Mouse (Mus musculus) cerebellum, adult 11-12 months (tissue): Measurements from ENCODE around the gene Eloa.
A peak's percentile ranks its signal among the peaks of the same experiment; 100 is the strongest.
"Not testable (repeated sequence)": the region's sequence is repeated elsewhere in the genome, so short reads cannot be mapped to it uniquely, and the experiment has no call there.

ENCODE experiments used
- DNase-seq: peaks from one replicate; pipeline ENCODE4 v3.0.0; 2022

Gene Eloa

DNA sequence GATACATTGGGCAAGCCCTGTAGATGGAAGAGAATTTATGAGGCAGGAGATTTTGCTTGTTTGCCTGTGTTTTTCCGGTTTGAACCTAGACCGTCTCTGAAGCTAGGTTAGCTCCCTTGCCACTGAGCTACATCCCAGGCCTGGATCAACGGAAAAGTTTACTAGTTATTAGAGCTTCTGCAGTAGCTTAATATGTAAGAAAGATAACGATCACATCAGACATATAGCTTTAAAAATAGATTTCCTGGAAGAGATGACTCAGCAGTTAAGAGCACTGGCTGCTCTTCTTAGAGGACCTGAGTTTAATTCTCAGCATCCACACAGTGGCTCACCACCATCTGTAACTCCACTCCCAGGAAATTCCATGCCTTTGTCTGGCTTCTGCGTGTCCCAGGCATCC, 7.1 kb upstream of the Eloa start:
- no peak for DNase-seq

DNA sequence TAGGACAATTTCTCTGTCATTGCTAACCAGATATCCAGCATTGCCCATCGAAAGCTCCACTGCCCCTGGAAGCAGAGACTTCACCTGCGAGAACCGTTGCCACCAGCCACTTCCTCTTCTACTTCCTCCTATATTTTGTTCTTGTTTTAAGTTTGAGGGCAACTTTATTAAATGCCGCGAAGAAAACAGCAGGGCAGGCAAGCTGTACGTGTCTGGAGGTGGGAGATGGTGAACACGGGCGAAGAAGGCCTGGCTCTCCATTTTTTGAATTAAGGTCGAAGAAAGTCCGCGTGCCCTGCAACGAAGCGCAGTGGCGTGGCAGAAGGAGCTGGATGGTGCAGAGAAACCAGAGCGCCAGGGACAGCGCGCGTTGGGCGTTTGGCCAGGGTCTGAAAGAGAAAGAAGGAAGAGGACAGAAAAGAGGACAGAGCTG, 6.6 kb upstream of the Eloa start:
- no peak for DNase-seq

DNA sequence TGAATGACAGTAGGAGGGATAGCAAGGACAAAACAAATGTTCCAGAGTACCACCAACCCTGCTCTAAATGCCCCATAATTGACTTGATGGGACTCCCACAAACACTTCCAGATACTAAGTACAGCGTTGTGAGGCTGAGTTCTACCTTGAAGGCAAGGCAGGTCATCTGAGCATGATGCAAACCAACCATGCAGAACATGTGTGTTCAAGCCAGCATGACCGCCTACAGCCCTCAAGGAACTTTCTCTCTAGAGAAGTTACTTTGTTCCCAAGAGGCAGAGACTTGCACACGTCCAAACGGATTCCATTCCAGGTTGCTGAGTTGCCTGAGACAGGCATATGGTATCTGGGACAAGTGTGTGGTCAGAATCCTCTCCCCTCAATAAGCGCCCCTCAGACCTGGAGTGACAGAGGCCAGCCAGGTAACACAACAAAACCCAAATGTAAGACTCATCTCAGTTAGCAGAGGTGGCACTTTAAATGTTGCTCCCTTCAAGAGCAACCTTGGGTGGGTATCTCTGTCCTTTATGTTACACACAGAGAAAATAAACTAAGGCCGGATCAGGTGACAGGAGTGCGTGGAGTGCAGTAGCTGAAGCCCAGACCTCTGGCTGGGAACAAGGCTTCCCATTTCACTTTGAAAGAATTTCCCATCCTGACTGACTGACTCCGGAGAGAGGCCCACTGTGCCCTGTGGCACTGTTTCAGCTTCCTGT, 6.0 kb upstream of the Eloa start:
- no peak for DNase-seq

DNA sequence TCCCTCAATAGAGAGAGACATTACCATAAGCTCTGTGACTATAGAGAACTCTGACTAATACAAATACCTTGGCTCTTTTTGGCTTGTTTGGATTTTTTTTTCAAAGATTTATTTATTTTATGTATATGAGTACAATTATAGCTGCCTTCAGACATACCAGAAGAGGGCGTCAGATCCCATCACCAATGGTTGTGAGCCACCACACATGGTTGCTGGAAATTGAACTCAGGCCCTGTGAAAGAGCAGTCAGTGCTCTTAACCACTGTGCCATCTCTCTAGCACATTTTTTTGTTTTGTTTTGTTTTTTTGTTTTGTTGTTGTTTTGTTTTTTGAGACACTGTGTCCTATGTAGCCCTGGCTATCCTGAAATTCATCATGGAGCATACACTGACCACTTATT, 3.8 kb upstream of the Eloa start:
- no peak for DNase-seq

DNA sequence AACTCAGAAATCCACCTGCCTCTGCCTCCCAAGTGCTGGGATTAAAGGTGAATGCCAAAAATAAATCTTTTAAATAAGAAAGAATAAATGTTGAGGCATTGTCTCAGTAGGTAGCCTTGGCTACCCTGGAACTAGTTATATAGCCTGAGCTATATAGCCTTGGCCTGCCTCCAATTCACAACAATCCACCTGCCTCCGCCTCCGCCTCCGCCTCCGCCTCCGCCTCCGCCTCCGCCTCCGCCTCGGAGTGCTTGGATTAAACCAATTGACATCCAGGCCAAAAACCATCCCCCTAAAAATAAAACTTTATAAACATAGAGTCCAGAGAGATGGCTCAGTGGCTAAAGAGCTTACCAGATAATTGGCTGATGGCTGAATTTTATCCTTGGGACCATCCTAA, 1.4 kb upstream of the Eloa start:
- peak; percentile 21 for DNase-seq

DNA sequence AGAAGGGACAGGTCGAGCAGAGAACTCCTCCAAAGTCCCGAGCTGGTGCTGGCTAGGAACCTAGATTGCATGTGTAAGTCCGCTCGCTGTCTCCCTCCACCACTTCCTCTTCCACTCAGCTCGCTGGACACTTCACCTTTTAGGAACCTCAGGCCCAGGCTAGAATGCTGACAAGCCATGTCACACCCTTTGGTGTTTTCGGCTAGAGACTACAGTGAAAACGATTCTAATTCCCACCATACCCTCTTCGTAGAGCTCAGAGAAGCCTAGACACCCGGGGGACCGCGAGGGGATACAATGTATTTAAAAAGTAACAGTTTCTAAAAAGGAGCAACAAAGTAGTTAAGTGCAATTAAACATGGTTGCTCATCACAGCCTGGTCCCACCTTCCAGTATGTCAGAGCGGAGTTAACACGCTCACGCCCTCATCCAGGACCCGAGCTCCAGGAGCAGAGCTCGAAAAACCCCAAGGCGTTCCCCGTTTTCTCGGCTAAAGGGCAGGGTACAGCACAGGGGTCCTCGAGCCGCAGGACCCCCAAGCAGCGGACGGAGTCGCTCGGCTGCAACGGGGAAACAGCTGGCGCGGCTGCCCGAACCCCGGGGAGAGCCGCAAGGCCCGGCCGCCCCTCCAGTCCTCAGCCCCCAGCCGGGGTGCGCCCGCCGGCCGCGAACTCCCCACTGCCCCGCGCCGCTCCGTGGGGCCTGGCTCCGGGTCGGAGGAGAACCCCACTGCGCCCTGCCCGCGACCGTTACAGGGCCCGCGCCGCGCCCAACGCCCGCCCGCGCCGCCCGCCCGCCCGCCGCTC, 617 bp downstream of the Eloa start:
- no peak for DNase-seq

DNA sequence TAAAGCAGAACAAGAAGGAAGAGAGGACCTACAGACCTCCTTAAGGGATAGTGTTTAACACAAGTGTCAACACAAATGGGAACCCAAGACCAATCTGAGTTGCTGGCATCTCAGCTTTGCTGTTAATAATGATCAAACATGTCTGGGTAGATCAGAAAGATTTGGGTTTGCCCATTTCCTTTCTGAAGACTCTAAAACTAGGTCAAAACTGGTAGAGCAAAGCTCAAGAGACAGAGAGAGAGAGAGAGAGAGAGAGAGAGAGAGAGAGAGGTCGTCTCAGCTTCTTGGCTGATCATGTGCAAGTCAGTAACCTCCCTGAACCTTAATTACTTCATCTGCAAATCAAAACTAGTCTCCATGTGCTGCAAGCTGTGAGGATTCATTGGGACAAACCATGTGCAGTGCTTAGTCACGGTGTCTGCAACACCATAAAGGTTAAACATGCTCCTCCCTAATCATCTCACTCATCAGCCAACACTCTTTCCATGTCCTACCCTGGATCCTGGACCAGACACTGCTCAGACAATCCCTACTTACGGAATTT, 5.4 kb downstream of the Eloa start:
- no peak for DNase-seq

DNA sequence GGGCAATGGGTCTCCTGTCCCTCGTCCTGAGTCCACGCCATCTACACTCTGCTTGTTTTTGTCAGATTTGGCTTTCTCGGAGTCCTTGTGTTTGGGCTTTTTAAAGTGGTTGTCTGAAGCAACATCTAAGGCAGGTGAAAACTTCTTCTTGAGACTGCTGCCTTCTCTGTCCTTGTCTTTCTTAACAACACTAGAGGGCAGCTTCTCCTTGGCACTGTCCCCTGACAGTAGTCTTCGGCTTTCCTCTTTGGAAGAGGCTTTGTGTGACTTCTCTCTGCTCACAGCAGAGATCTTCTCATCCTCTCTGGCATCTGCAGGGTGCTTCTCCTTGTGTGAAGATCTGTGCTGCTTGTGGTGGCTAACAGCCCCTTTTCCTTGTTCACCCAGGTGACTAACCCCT, 11.0 kb downstream of the Eloa start:
- no peak for DNase-seq

DNA sequence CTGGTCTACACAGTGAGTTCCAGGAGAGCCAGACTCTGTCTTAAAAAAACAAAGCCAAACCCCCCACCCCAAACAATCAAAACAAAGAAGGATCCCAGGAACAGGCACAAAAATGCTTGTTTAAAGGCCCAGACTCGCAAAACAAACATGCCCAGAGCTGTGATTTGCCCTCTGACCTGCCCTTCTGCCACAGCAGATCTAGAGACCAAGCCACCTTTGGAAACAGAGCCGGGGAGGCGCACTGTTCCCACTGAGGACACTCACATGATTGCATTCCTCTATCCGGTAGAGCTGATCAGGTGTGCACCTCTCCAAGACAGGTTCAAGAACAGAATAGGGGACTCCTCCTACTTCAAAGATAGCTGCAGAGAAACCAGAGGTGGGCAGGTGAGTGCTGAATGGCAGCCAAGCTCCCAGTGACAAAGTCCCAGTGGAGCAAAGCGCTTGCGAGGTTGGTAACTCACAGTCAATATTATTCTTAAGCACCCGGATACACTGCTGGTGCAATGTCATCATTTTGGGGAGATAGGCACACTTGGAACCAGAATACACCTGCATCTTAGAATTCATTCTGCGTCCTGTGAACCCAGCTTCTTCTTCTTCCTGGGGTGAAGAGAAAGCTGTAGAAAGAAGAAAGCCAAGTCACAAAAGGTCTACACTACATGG, 12.6 kb downstream of the Eloa start:
- no peak for DNase-seq

DNA sequence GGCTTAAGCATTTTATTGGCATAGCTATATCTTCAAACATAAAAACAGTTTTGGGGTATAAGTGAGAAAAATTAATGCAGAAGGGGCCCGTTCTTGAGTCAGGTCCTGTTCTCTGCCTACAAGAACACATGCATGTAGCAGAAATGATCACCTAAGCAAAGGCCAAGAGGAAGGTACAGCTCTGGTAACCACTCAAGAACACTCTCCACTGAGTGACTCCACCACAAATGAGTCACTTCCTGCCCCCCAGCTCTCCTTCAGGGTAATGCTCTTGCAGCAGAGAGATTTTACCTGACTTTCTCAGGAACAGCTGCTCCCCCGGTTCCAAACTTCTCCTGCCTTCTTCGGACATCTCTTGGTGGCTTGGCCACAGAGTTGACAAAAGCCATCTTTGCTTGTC, 14.7 kb downstream of the Eloa start:
- DNase-seq, result no peak

DNA sequence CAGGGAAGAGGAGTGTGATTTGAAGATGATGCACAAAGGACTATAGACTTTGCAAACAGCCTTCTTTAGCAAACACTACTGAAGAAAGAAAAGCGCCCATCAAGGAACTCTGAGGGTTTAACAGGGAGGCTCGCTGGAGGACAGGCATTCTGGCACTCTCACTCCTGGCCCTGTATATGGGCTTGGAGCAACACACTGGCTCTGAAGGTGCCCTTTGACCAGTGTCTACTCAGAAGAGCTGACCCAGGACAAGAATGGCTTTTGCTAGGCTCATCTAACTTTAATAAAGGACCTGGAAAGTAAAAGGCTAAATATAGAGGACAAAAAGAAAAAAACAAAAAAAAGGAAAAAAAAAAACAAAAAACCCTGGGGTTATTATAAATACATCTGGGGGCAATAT, 16.6 kb downstream of the Eloa start:
- no peak for DNase-seq

DNA sequence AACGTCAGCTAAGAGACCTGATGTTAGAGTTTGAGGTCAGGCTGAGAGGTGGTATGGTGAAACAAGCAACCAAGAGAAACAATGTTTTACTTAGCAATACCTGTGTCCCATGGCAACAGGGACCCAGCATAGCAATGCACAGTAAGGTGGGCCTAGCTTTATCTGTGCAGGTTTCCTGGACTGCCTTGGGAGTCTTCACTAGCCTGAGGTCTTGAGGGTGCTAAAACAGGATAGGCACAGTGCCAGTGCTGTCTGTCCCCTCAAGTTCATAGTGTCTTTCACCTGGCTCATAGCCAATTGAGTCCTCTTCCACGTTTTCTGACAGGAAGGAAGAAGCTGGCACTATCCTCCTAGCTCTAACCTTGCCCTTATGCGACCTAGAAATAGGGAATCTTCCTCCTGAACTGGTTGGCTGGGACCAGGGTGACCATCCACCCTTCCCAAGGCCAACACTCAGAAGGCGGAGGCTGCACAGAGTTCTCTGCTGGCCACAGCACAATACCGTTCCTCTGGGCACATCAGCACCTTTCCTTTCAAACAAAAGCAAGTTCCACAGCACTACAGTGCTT, 17.4 kb downstream of the Eloa start:
- no peak for DNase-seq

DNA sequence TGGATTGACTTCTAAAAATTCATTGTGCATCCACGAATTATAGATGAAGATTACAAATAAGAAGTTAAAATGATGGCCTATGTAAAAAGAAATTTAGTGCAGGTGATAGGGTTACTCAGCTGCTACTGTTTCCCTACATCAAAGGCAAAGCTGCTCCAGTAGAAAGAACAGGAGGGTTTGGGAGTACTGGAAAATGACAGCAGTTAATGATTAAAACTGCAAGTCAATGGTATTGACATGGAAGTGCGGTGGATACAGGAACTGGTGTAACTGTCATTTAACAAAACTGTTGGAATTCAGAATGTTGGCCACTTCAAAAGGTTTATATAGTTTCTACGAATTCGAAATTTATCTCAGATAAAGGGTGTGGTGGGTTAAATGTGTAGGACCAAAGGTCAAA, 26.4 kb downstream of the Eloa start:
- DNase-seq, result no peak

DNA sequence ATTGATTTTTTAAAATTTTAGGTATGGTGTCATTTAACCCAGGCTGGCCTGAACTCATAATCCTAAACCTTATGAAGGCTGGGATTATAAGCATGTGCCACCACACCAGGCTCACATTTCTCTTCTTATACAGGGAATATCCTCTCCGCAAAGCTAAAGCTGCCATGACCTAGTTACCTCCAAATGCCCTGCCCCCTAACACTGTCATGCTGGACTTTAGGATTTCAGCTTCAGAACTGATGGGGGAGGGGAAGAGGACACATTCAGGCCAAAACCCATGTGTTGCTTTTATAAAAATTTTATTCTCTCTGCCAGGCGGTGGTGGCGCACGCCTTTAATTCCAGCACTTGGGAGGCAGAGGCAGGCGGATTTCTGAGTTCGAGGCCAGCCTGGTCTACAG, 27.6 kb downstream of the Eloa start:
- DNase-seq, result no peak

DNA sequence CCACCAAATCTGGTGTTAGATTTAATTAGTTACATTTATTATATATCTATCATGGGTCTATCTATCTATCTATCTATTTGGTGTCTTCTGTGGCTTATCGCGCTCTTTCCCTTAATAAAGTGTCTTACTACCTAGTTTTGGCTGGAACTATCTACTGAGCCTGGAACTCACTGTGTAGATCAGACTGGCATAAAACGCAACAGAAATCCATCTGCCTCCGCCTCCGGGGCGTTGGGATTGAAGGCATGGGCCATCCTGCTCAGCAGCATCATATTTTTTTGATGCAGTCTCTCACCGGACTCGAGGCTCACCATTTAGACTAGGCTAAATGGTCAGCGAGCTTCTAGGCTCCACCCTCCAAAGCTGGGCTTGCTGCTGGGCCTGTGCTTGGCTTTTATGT, 33.8 kb downstream of the Eloa start:
- DNase-seq, result peak; percentile 31

DNA sequence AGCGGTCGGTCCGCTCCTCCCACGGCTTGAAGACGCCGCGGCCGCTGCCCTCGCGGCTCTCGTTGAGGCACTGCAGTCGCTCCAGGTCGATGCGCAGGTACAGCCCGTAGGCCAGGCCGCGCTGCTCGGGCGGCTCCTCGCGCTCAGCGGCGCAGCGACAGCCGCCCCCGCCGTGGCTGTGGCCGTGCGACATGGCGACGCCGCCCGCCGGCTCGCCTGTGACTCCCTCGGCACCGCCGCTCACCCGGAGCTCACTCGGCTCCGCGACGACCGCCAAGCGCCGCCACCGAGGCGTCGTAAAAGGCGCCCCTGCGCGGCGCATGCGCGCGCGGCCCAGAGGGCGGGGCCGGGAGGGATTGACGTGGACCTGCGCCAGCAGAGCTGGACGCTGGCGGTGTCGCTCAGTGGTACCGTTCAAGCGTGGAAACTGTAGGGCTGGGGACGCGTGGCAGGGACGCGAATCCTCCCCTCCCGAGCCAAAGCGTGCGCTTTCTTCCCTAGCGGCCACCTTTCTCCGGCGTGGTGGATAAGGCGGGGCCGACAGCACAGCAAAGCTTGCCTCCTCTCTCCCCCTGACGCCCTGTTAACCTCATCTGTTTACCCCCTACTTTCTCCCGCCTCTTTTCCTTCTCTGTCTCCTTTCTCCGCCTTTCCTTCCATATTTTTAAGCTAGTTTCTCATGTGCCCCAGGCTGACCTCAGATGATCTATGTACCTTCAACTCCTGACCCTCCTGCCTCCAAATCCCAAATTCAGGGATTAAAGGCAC, 34.4 kb downstream of the Eloa start, which contains the start of gene Pithd1:
Pithd1 (minus strand) TSS at position 322 of the 768 bp plus-strand sequence.
- peak; percentile 93 for DNase-seq

DNA sequence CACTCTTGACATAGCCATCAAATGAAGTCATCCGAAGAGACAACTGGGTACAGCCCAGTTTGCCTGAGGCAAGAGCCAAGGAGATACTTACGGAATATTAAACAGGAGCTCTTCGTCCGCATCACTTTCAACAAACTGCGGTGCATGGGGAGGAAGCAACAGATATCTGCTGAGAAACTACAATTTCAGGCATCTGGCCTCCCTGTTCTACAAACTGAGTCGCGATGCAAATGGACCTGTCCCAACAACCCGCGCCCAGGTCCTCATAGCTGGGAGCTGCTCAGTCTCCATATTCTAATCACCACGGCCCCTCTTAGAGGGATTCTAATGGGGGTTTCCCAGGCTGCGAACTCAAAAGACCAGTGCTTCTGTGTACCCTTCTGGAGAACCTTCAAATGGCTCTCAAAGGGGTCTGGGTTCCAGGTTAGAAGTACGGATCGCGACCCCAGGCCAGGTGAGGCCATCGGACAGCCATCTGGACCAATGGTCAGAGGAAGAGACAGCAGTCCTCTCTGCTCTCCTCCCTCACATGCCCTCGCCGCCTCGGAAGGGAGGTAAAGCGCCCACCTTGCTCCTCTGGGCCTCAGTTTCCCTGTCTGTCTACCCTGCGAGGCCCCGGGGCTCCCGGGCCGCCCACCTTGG, 35.1 kb downstream of the Eloa start:
- no peak for DNase-seq

DNA sequence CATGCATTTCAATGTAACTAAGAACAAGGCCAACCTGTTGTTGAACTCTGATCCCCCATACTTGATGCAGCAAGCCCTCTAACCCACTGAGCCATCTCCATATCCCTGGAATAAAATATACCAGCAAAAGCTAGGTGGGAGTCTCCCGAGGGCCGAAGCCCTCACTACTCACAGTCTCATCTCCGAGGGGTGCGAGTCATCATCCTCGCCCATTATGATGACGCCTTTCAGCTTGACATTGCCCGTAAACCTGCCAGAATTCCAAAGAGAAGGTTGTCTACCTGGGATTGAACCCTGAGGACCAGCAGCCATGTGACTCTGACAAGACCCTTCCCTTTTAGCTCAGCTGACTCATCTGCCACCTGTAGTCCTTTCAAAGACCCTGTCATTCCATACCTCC, 35.8 kb downstream of the Eloa start:
- peak; percentile 24 for DNase-seq

DNA sequence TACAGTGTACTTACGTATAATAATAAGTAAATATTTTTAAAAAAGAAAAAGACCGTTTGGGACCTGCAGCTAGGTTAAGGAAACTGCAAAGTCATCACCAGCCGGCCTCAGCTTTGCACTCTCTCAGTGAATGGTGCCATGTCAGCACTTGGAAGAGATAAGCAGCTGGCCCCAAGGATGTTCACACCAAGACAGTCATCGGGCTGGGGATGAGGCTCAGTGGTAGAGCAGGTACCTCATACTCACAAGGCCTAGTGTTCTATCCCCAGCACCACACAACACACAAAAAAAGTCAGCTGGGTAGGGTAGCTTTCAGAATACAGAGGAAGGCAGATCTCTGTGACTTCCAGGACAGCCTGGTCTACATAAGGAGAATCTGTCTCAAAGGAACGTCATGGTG, 36.4 kb downstream of the Eloa start:
- DNase-seq, result no peak

DNA sequence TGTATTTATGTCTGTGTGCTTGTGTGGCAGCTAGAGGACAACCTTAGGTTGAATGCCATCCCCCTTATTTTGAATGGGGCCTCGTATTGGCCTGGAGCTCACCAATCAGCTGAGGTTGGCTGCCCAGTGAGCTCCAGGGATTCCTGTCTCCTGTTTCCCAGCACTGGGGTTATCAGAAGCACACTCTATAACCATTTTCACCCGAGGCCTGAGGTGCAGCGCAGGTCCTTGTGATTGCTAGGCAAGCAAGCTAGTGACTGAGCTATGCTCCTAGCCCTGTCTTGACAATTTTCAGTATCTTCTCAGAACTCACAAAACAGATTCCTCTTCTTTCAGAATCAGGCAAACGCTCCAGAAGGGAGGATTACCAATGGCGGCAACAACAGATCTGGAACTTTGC, 37.0 kb downstream of the Eloa start:
- DNase-seq, result no peak

DNA sequence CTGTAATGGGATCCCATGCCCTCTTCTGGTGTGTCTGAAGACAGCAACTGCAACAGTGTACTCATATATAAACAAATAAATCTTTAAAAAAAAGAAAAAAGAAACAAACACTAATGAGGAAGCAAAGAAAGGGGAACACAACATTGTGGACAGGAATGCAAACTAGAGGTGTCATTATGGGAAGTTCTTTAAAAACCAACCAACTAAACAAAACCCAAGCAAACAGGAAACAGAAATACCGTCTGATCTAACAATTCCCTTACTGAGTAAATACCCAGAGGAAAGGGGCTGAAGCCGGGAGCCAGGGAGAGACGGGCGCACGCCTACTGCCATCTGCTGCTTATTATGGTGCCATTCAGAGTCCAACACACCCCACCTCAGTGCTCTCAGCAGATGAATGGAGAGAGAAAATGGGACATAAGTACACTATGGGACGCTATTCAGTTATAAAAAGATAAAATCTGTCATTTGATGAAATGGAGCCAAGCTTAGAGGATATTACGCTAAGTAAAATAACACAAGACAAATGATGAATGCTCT, 40.0 kb downstream of the Eloa start:
- peak; percentile 42 for DNase-seq

DNA sequence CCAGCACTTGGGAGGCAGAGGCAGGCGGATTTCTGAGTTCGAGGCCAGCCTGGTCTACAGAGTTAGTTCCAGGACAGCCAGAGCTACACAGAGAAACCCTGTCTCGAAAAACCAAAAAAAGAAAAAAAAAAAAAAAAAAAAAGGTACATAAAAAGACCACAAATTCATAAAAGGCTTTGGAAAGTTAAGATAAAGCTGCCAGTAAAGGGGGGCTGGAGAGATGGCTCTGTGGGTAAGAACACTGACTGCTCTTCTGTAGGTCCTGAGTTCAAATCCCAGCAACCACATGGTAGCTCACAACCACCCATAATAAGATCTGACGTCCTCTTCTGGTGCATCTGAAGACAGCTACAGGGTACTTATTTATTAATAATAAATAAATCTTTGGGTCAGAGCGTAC, 41.3 kb downstream of the Eloa start:
- DNase-seq, result not testable (repeated sequence)
